Mouse (Mus musculus) adipocyte (in vitro differentiated cells): ENCODE data around the gene Cd83.

Experiments
- DNase-seq: peaks from one replicate; pipeline ENCODE4 v3.0.0-alpha.2; 2016; ENCODE audit warnings: low spot score

Gene Cd83

DNA sequence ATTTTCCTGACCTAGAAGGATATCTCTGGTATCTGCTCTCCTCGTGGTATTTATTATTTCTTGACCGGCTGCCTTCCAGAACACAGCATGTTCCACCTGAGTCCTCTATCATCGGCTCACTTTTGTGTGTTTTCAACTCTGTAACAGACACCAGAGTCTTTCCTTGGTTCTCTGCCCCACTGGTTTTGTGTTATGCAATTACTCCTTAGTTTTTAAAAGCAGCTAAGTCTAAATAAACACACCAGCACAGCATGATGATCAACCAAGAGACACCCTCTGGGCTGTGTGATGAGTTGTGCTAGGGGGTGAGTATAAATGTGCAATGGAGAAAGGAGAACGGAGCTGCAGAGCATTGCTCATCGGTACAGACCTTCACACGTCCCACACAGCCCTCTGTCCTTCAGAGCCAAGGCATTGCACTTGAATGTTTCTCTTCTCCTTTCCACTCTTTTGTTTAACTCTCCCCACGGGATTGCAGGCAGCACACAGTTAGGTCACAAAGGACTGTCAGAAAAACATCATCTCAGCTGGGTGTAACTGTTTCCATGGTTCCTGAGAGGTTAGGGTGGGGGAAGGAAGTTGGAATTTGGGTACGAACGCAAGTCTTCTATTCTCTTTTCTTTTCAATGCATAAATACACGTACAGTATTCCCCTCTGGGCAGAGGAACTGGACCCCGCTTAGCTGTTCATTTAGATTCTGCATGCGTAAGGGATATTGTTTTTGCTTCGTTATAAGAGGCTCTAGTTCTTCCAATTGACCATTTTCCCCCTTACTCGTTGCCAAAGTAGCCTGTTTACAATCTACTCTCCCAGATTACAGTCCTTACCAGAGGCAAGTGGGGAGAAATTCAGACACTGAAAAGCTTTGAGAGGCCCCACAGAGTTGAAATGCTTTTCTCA lies 22.0 kb downstream of the Cd83 start:
- DNase-seq = no peak

DNA sequence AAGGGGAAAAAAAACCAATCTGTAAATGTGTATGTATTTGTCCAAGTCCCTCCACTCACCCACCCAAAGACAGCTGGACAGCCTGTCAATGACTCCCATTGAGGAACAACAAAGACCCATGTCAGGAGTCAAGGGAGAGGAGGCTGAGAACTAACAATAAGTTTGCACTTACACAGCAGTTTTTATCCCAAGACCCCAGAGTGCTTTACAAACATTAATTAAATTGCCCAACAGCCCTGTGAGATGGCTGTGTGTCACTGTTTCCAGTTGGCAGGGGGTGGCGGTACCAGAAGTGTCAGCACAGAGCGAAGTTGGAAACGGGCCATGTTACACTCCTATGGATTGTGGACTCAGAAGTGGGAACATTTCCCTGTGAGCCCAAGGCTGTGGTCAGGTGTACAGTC lies 22.7 kb downstream of the Cd83 start:
- no peak for DNase-seq

DNA sequence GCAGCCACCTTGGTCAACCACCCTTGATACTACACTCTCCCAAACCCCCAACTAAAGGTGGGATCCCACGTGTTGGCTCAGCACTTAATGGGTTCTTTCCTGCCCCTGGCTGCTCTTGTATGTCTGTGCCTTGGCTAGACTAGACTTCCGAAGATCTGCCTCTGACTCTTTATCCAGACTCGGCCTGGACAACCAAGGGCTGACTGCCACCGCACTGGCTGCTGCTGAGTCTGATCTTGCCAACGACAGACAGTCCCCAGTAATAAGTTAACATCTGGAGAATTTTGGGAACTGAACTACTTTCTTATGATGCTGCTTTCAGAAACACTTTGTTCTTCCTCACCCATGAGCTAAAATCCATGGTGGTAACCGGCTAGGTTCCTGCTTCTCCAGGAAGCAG lies 26.0 kb downstream of the Cd83 start:
- no peak for DNase-seq

DNA sequence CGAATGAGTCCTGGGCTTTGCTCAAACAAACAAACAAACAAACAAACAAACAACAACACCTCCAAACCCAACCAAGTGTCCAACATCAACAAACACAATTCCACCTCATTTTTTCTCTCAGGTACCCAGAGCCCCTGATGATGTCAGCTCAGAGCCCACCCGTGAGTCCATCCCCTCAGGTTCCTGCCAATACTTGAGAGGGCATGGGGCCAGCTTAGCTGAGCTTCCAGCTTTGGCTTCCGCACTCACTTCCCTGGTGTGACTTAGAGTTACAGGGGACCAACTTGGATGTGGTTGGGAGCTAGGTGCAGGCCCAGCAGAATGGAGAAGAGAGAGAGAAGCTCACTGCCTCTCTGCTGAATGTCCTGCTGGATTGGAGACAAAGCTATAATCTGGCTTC lies 27.3 kb downstream of the Cd83 start:
- no peak for DNase-seq

DNA sequence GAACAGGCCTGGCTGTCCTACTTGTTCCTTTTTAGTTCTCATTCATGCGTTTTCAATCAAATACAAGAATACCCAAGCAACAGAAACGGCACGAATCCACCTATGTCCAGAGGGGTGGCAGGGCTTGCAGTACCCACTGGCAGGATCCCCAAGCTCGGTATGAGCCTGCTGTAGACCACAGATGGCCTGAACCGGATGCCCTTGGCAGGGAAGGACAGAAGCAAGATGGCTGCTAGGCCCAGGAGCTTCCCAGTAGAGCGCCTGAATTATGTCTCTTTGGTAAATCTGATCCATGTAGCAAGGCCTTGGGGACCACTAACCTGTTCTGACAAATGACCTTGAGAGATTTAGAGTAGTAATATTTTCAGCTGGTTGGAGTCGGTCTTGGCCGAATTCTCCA lies 28.9 kb downstream of the Cd83 start:
- no peak for DNase-seq

DNA sequence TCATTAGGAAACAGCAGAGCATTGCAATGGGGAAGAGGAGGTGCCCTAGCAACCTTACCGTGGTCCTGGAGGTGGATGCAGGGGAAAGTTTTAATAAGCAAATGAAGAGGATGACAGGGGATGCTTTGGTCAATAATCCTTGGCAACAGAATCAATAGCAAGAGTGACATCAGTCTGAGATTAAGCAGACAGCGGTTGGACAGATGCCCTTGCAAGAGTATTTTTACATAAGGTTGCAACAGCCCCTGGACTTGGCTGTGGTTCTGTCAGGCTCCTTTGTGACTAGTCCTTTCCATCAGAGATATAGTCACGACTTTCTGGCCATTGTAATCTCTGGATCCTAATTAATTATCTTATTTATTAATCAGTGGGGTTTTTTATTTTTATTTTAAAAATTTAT lies 32.9 kb downstream of the Cd83 start:
- no peak for DNase-seq

DNA sequence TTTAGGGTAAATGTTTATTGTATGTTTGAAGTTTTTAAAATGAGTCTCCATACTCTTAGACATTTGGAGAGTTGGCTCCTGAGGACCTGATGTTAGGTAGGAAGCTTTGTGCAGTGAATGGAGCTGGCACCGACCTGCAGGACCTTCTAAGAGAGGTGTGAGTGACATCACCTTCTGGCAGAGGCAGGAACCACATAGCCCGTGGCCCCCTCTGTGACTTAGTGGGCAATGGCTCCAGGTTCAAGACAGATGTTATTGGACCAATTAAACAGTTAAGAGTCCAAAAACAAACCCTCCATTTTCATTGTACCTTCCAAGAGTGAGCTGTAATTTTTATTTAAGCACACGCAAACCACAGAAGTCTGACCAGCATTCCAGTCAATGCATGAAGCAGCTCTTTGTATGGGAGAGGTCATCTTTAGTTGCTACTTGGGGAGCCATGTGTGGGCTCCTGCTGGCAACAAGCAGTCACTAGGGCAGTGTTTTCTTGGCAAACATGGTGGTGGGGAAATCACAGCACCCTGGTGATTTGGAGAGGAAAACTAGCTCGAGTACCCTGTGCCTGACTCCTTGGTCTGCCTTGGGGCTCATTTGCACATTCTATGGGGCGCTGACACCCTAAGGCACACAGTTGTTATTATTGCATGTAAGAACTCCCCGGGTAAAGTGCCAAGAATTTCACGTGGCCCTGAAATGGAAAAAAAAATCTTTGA lies 33.9 kb downstream of the Cd83 start:
- peak; percentile 2 for DNase-seq

DNA sequence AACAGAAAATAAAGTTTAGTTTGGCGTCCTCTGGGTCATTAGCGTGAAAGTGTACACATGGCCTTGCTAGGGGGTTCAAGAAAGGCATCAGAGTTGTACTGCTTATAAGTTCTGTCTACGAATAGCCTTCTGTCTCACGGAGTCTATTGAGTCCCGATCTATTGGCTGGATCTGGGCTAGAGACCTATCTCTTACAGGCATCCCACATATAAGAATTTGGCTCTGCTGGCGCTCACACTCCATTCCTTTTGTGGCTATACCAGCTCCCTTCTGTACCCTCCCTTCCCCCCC lies 34.4 kb downstream of the Cd83 start:
- DNase-seq = no peak

DNA sequence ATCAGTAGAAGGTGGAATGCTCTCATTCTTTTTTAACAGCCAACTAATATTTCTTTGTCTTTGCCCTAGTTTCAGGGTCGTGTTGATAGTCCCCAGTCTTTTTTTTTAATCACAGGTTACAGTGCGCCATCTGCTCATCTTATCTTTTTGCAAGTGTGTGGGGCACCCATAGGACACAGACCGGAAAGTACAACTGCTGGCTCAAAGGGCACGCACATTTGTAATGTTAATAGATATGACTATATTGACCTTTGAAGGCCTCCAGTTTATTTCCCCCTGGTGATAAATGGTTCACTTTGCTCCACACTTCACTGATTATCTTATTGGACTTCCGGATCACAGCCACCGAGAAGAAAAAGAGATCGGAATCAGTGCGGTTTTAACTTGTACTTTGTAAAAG lies 35.5 kb downstream of the Cd83 start:
- DNase-seq = no peak

DNA sequence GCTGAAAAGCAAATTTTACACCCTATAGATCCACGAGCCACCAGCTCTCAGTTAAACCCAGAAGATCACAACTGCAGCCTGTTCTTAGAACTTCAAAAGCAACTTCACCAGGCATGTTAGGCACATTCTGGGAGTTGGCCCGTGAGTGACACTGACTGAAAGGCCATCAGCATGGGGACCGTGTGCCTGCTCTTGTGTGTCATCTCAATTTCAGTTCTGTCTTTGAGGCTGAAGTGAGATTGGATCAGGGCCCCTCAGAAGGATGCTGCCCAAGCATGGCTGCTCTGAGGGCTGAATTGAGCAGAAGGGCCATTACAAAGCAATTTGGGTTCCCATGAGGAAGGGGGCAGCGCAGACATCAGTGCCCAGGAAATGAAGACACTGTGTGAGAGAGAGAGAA lies 37.7 kb downstream of the Cd83 start:
- no peak for DNase-seq

DNA sequence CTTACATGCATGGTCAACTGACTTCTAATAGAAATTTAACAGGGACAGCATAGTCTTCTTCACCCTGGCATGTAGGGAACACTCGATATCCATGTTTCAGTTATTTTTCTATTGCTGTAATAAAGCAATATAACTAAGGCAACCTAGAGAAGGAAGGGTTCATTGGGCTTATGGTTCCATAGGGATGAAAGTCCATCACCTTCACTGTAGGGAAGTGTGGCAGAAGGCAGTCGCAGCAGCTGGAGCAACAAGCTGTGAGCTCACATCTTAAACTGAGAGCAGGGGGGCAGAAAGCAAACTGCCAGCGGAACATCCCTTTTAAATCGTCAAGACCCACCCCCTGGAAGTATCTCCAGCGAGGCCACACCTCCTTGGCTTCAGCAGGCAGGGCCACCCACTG lies 44.1 kb downstream of the Cd83 start:
- no peak for DNase-seq

DNA sequence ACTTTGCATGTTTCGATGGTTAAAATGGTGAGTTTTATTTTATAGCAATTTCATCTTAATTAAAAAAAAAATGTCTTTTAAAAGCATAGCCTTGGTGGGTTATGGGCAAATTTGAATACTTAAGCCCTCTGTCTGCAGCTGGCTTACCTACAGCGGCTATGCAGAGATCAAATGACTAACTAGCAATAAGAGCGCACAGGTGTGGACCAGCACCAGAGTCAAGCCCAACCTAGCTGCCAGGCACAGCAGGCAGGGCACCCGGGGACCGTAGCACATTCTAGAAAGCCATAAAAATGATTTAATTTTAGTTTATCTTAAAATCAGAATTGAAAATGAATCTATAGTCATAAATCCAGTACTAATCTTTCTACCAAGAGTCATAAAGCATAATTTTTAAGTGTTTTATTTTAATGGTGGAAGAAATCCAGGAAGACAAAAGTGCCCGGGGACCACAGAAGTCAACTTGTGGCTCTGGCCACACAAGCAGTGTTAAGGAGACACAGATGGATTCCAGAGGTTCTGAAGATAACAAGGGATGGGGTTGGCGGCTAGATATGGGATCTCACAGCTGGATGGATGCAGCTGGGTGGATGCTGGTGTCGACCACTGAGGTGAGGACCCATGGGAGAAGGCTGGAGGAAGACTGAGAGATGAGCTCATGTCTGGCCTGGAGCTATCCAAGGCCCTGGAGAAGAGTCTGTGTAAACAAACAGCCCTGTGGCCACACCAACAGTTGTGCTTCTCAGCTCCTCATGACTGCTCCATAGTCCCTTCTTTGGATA lies 46.5 kb downstream of the Cd83 start:
- DNase-seq = no peak

DNA sequence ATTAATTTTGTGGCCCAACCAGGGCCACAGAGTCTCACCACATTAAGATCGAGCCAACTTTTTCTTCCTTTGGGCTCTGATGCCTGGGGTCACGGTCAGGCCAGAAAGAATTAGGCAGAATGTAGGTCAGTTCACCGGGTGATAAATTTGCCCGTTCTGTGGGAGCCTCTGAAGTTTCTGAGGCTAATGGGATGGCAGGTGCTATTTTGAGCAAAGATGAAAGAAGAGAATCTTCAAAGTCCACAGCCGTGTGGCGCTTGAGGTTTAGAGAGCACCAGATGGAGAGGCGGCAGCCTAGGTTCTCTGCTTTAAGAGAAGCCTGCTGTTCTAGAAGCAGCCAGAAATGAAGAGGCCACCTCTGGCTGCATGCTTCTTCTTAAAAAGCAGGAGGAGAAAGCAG lies 48.2 kb downstream of the Cd83 start:
- DNase-seq = no peak

DNA sequence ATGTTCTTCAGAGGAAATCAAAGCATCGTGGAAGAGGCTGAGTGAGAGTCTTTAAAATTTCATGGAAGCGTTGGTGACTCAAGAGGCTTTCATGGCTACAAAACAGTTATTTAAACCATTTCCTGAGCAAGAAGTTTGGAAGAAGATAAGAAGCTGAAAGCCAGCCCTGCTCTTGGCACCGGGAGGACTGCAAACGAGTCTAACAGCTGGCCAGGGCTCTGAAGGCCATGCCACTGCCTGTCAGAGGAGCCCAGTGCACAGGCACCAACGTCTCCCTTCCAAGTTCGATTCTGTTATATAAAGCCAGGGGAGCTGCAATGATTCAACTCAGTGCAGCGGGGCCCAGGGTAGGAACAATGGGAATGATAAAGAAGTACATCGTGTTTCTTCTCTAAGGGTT lies 51.8 kb downstream of the Cd83 start:
- no peak for DNase-seq

DNA sequence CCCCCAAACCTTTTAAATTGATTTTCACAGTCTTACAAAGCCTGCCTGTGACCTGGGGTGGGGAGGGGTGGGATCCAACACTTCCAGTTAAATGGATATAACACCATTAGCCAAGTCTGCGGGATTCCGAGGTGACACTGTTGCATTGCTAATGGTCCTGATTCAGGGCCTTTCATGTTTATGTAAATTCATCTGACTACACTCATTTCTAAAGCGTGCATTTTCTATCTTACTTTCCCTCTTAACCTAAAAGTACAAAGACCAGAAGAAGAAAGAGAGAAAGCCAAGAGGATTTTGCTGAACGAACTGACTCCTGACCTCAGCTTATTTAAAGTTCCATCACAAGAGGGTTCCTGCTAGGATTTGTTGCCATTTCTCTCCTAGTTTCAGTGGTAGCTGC lies 53.2 kb downstream of the Cd83 start:
- DNase-seq = no peak

DNA sequence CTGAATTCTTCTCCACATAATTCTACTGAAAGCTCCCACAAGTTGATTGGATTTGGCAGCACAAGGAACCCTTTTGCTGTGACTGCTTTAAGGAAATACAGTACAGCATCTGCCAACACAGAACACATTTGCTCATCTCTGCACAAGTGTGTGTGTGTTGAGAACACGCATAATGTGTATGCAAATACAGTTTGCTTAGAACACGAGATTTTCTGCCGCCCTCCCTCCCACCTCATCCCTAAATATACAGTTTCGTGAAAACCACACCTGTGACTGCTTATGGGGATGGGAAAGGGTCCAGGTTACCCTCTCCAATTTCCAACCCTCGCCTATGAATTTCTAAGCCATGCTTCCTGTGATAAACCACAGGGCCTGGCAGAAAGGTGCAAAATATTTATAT lies 60.6 kb downstream of the Cd83 start:
- no peak for DNase-seq

DNA sequence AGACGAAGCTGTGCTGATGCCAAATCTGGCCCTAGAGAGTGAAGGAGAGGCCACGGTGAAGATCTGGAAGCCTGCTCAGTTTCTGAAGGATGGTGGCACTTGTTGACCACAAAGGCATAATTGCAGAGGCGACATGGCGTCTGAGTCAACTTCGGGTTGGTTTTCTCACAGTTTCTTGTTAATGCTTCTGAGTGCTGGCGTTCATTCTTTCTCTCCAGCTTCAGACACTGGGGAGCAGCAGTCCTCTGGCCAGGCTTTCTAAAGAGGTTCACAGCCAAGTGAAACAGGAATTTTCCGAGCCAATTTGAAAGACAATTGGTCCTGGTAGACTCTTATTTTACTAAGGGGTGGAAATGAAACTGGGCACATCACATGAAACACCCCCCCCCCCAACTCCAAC lies 62.6 kb downstream of the Cd83 start:
- DNase-seq = no peak

DNA sequence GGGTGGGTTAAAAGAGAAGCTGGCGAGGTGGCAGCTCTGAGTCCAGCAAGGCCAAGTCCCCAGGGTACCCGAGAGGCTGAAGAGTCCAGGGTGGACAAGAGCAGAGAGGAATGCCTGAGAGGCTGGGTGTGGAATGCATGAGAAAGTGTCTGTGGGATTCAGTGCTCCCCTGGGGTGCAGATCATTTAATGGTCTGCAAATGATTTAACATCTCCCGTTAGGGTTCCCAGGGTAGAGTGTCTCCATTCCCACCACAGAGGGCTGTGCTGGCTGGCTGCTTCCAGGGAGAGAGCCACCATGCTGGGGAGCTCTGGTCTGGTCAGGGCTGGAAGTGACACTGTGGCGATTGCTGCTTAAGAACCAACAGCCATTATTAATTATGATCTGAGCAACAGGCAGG lies 65.2 kb downstream of the Cd83 start:
- no peak for DNase-seq

DNA sequence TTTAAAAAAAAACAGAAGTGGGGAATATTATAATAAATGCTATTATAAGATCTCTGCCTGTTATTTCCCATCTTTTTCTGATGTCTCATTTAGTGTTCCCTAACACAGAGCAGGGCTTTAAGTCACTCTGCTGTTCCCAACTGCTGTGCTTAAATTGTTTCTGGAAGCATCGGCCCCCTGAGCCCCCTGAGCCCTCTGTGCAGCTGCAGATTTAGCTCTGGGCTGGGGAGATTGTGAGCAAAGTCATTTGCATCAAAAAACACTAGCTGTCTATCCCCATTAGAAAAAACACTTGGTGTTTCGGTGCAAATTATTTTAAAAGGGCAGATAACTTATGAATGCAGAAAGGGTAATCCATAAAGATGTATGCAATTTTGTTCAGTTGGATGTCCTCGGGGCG lies 66.5 kb downstream of the Cd83 start:
- no peak for DNase-seq
